Mouse (Mus musculus) G1E (cell line): ENCODE measurements around the gene Asxl2. TPM values are rescaled to one million over a fixed set of nuclear protein-coding genes. Genes with fewer than 3 reads are reported as not detected.

Source experiments
- ATAC-seq: 2 replicates; pipeline ENCODE4 v1.8.0; 2016; ENCODE audit warnings: mild to moderate bottlenecking; ENCODE audit not compliant: insufficient number of reproducible peaks, poor library complexity, low FRiP score, severe bottlenecking; ENCODE audit errors: extremely low read depth
- DNase-seq: peaks from one replicate; pipeline ENCODE4 v3.0.0; 2012; ENCODE audit warnings: low spot score
- H3K27me3 ChIP-seq: 2 replicates; pipeline ENCODE4 v1.6.1; 2012; ENCODE audit warnings: mild to moderate bottlenecking, low read length, inconsistent platforms; ENCODE audit not compliant: insufficient read depth
- H3K36me3 ChIP-seq: replicated peaks from 2 replicates; pipeline ENCODE3; 2012; ENCODE audit warnings: mild to moderate bottlenecking, inconsistent platforms
- H3K4me1 ChIP-seq: 2 replicates; pipeline ENCODE4 v1.6.1; 2012; ENCODE audit warnings: low read depth, low read length, inconsistent platforms, mixed read lengths; ENCODE audit not compliant: insufficient read depth
- H3K4me3 ChIP-seq: 2 replicates; pipeline ENCODE4 v1.5.1; 2012; ENCODE audit warnings: low read depth, mild to moderate bottlenecking, inconsistent platforms, low read length, moderate library complexity, mixed read lengths
- H3K9me3 ChIP-seq: replicated peaks from 2 replicates; pipeline ENCODE4 v1.6.1; 2012; ENCODE audit warnings: inconsistent platforms
- CTCF ChIP-seq: IDR thresholded peaks from 2 replicates; pipeline ENCODE4 v1.5.1; 2012; ENCODE audit warnings: low read depth, low read length, inconsistent platforms, mixed read lengths
- GATA1 ChIP-seq: IDR thresholded peaks from 2 replicates; pipeline ENCODE4 v1.6.1; 2012; ENCODE audit warnings: borderline replicate concordance, low read length, inconsistent platforms, mixed read lengths
- GATA2 ChIP-seq: IDR thresholded peaks from 2 replicates; pipeline ENCODE4 v1.6.1; 2012; ENCODE audit warnings: low read depth, low read length, inconsistent platforms, borderline replicate concordance
- POLR2AphosphoS5 ChIP-seq: IDR thresholded peaks from 2 replicates; pipeline ENCODE4 v1.6.1; 2012; ENCODE audit warnings: low read depth, low read length, inconsistent platforms; ENCODE audit not compliant: insufficient replicate concordance
- TAL1 ChIP-seq: conservative IDR thresholded peaks from 2 replicates; pipeline ENCODE4 v1.6.1; 2012; ENCODE audit warnings: low read depth, low read length, inconsistent platforms, mixed read lengths
- polyA plus RNA-seq: library from polyadenylated mRNA; stranded (reverse); fragments of >175 nt; gene quantifications from 2 replicates; pipeline ENCODE4 v1.2.3, GENCODE M21; 2012
- total RNA-seq, 2 experiments: library from RNA; stranded (forward) in 1 of 2; stranded (reverse) in 1 of 2; fragments of 200-1000 nt in 1 of 2; fragments of >200 nt in 1 of 2; fragmentation: Nextera tagmentation in 1 of 2; gene quantifications; 2 replicates each; pipeline ENCODE4 v1.2.3; 2014 to 2017

Asxl2 gene
- total and polyA plus RNA-seq, 3 experiments = 10.6 to 91.9 (median 47.5) TPM

- Histone ChIP-seq H3K27me3 (no peaks in the 10 kb centered on the region), H3K9me3 (no peaks in the 10 kb centered on the region), H3K36me3 (no peaks in the 10 kb centered on the region), H3K4me1 (no peaks in the 10 kb centered on the region), H3K4me3 (no peak overlapping the region)
- DNase-seq (no peak), ATAC-seq (no peak)
- TF ChIP-seq CTCF (no peak), GATA1 (no peak), TAL1 (no peak), GATA2 (no peak), POLR2AphosphoS5 (no peak)
Observed at GRCm38 (mm10) chr12:3538036-3538435, 111.4 kb downstream of the Asxl2 start.

DNA sequence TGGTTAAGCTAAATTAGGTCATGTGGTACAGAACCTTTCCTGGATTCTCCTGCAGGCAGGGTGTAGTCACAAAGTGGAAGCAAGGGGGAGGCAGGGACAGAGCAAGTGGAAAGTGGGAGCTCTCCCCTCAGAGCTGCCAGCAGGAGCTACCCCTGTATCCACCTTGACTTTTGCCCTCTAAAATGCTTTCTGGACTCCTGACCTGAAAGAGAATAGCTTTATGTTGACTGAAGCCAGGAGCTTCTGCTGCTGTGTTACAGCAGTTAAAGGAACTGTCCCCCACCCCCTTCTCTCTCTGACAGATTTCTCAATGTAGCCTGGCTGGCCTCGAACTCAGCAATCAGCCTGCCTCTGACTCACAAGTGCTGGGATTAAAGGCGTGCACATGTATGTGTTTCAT is 112.9 kb downstream of the Asxl2 start:
- H3K9me3 ChIP-seq = no peaks in the 10 kb centered on the region
- no peaks in the 10 kb centered on the region for H3K4me1 ChIP-seq
- no peaks in the 10 kb centered on the region for H3K36me3 ChIP-seq
- TF ChIP-seq GATA1 (no peak), GATA2 (no peak), CTCF (no peak), POLR2AphosphoS5 (no peak), TAL1 (no peak)
- no peaks in the 10 kb centered on the region for H3K27me3 ChIP-seq
- no peak for ATAC-seq
- no peak for DNase-seq
- no peak overlapping the region for H3K4me3 ChIP-seq

- DNase-seq (no peak), ATAC-seq (no peak)
- Histone ChIP-seq H3K27me3 (no peaks in the 10 kb centered on the region), H3K4me1 (no peaks in the 10 kb centered on the region), H3K9me3 (no peaks in the 10 kb centered on the region), H3K36me3 (no peaks in the 10 kb centered on the region), H3K4me3 (no peak overlapping the region)
- TF ChIP-seq TAL1 (no peak), POLR2AphosphoS5 (no peak), GATA1 (no peak), CTCF (no peak), GATA2 (no peak)
Observed at GRCm38 (mm10) chr12:3540871-3541270, 114.2 kb downstream of the Asxl2 start.

DNA sequence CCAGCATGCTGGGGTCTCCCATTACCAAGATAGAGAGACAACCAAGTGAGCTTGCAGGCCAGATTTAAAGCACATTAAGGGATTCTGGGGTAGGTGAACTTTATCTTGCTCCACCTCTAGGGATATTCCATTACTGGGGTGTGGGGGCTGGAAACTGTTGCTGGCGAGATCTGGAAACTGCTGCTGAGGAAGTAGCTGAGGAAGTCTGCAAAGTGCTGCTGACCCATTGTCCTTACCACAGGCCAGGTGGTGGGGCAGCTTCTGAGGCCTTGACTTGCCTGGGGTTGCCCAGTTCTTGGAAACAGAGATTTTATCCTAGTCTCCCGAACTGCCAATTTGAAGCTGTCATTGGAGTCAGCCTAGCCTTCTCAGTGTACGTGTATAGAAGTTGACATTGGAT is 118.8 kb downstream of the Asxl2 start:
- Histone ChIP-seq H3K9me3 (no peaks in the 10 kb centered on the region), H3K36me3 (no peaks in the 10 kb centered on the region), H3K4me1 (peaks cover 2% of the 10 kb centered on the region; the same call in 1 of the 2 replicates), H3K4me3 (no peak overlapping the region), H3K27me3 (no peaks in the 10 kb centered on the region)
- no peak for TF ChIP-seq GATA1
- TF ChIP-seq CTCF = no peak
- no peak for TF ChIP-seq GATA2
- TF ChIP-seq POLR2AphosphoS5 = no peak
- no peak for ATAC-seq
- no peak for DNase-seq

GRCm38 (mm10) chr12:3546121-3546658 is 119.5 kb downstream of the Asxl2 start:
- ATAC-seq (no peak), DNase-seq (no peak)
- no peak for TF ChIP-seq CTCF
- TF ChIP-seq TAL1 = no peak
- TF ChIP-seq GATA1 = no peak
- TF ChIP-seq GATA2 = no peak
- no peak for TF ChIP-seq POLR2AphosphoS5

DNA sequence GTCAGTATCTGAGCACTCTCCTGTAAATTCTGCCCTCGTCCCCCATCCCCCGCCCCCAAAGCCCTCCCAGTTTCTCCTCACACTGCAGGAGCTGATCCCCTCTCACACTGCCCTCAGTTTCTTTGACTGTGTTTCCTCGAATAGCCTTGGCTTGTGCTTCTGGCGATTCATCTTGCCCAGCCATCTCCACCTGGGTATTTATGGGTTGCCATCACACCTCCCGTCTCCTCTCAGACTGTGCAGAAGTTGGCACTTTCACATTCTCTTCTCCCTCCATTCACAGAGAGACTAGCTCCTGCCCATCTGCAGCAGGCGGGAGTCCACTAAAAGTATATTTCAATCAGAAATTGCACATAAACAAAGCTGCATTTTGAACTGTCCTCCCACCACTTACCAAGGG is 120.1 kb downstream of the Asxl2 start:
- DNase-seq = no peak
- no peaks in the 10 kb centered on the region for H3K36me3 ChIP-seq
- H3K27me3 ChIP-seq = no peaks in the 10 kb centered on the region
- H3K9me3 ChIP-seq = no peaks in the 10 kb centered on the region
- ATAC-seq = no peak
- no peak overlapping the region for H3K4me3 ChIP-seq
- TF ChIP-seq GATA1 = no peak
- no peak for TF ChIP-seq TAL1
- no peak for TF ChIP-seq GATA2
- TF ChIP-seq POLR2AphosphoS5 = no peak
- TF ChIP-seq CTCF = no peak
- H3K4me1 ChIP-seq = peaks cover 2% of the 10 kb centered on the region; the same call in 1 of the 2 replicates

More at GRCm38 (mm10) chr12:3546121-3546658, 119.5 kb downstream of the Asxl2 start:
- H3K27me3 ChIP-seq = no peaks in the 10 kb centered on the region
- no peak overlapping the region for H3K4me3 ChIP-seq
- H3K4me1 ChIP-seq = peaks cover 2% of the 10 kb centered on the region; the same call in 1 of the 2 replicates
- no peaks in the 10 kb centered on the region for H3K36me3 ChIP-seq
- no peaks in the 10 kb centered on the region for H3K9me3 ChIP-seq

- no peaks in the 10 kb centered on the region for H3K27me3 ChIP-seq
- H3K4me1 ChIP-seq = peaks cover 2% of the 10 kb centered on the region; the same call in 1 of the 2 replicates
- H3K36me3 ChIP-seq = no peaks in the 10 kb centered on the region
- no peak overlapping the region for H3K4me3 ChIP-seq
- ATAC-seq (no peak), DNase-seq (no peak)
- no peaks in the 10 kb centered on the region for H3K9me3 ChIP-seq
- TF ChIP-seq GATA2 (no peak), POLR2AphosphoS5 (no peak), GATA1 (no peak), CTCF (no peak), TAL1 (no peak)
Observed at GRCm38 (mm10) chr12:3547506-3547905, 120.8 kb downstream of the Asxl2 start.
